Mouse (Mus musculus): ENCODE measurements around the gene Prss42. TPM values are rescaled to one million over a fixed set of nuclear protein-coding genes. Genes with fewer than 3 reads are reported as not detected.

Gene Prss42
- polyA plus RNA-seq, 1 experiment from 2014 or later, result not detected

- ATAC-seq (ENCODE audit: low FRiP score, low read depth), result no peak
- Histone ChIP-seq H3K27me3 (replicated peaks) (no peaks in the 10 kb centered on the region), H3K9me3 (no peaks in the 10 kb centered on the region), H3K4me2 (replicated peaks) (no peak overlapping the region), H3K4me3 (no peak overlapping the region), H3K36me3 (no peaks in the 10 kb centered on the region), H3K27ac (no peak overlapping the region), H3K4me1 (no peaks in the 10 kb centered on the region), H3K9ac (no peak overlapping the region)
- 93% methylated on average over 10 of the region's 10 CpGs for WGBS
Measured at GRCm38 (mm10) chr9:110772336-110772735, 25.6 kb upstream of the Prss42 start.

- Histone ChIP-seq H3K4me3 (no peak overlapping the region), H3K36me3 (no peaks in the 10 kb centered on the region), H3K27ac (no peak overlapping the region), H3K27me3 (replicated peaks) (no peaks in the 10 kb centered on the region), H3K9me3 (no peaks in the 10 kb centered on the region), H3K9ac (no peak overlapping the region), H3K4me2 (replicated peaks) (no peak overlapping the region), H3K4me1 (no peaks in the 10 kb centered on the region)
- WGBS, result 80% methylated on average over 15 of the region's 15 CpGs
- no peak for ATAC-seq (ENCODE audit: low FRiP score, low read depth)
Measured at GRCm38 (mm10) chr9:110774403-110775268, 23.3 kb upstream of the Prss42 start.

GRCm38 (mm10) chr9:110775269-110776022, 22.5 kb upstream of the Prss42 start:
- Histone ChIP-seq H3K4me1 (peaks cover 1% of the 10 kb centered on the region), H3K9ac (no peak overlapping the region), H3K36me3 (no peaks in the 10 kb centered on the region), H3K27me3 (replicated peaks) (peaks cover 2% of the 10 kb centered on the region; the same call in 1 of the 2 replicates), H3K4me3 (no peak overlapping the region), H3K9me3 (no peaks in the 10 kb centered on the region), H3K4me2 (replicated peaks) (no peak overlapping the region), H3K27ac (no peak overlapping the region)
- no peak for ATAC-seq (ENCODE audit: low FRiP score, low read depth)
- 81% methylated on average over 10 of the region's 10 CpGs for WGBS

GRCm38 (mm10) chr9:110778100-110778499, 19.9 kb upstream of the Prss42 start:
- Histone ChIP-seq H3K4me2 (replicated peaks) (no peak overlapping the region), H3K9ac (no peak overlapping the region), H3K36me3 (no peaks in the 10 kb centered on the region), H3K27me3 (replicated peaks) (peaks cover 6% of the 10 kb centered on the region; the same call in 1 of the 2 replicates), H3K4me1 (peaks cover 17% of the 10 kb centered on the region), H3K4me3 (no peak overlapping the region), H3K9me3 (no peaks in the 10 kb centered on the region), H3K27ac (no peak overlapping the region)
- no peak for ATAC-seq (ENCODE audit: low FRiP score, low read depth)
- WGBS, result 94% methylated on average over 1 of the region's 1 CpGs

GRCm38 (mm10) chr9:110778559-110778958, 19.4 kb upstream of the Prss42 start:
- H3K4me2 ChIP-seq (replicated peaks), result no peak overlapping the region
- H3K36me3 ChIP-seq, result no peaks in the 10 kb centered on the region
- WGBS, result 89% methylated on average over 7 of the region's 7 CpGs
- no peak overlapping the region for H3K9ac ChIP-seq
- ATAC-seq (ENCODE audit: low FRiP score, low read depth), result no peak
- peaks cover 18% of the 10 kb centered on the region for H3K4me1 ChIP-seq
- H3K27me3 ChIP-seq (replicated peaks), result peaks cover 6% of the 10 kb centered on the region; the same call in 1 of the 2 replicates
- no peaks in the 10 kb centered on the region for H3K9me3 ChIP-seq
- H3K27ac ChIP-seq, result no peak overlapping the region
- H3K4me3 ChIP-seq, result no peak overlapping the region

- Histone ChIP-seq H3K27ac (no peak overlapping the region), H3K27me3 (replicated peaks) (peaks cover 6% of the 10 kb centered on the region; the same call in 1 of the 2 replicates), H3K4me3 (no peak overlapping the region), H3K36me3 (no peaks in the 10 kb centered on the region), H3K4me1 (peaks cover 19% of the 10 kb centered on the region), H3K9me3 (no peaks in the 10 kb centered on the region), H3K4me2 (replicated peaks) (no peak overlapping the region), H3K9ac (no peak overlapping the region)
- WGBS, result 60% methylated on average over 5 of the region's 5 CpGs
- no peak for ATAC-seq (ENCODE audit: low FRiP score, low read depth)
Measured at GRCm38 (mm10) chr9:110779242-110779913, 18.6 kb upstream of the Prss42 start.

- Histone ChIP-seq H3K4me2 (replicated peaks) (peak overlapping the region; percentile 75), H3K27me3 (replicated peaks) (peaks cover 6% of the 10 kb centered on the region; the same call in 1 of the 2 replicates), H3K9ac (peak overlapping the region; percentile 69), H3K27ac (peak overlapping the region; percentile 53), H3K4me3 (peak overlapping the region; percentile 47), H3K4me1 (peaks cover 19% of the 10 kb centered on the region), H3K9me3 (no peaks in the 10 kb centered on the region), H3K36me3 (no peaks in the 10 kb centered on the region)
- ATAC-seq (ENCODE audit: low FRiP score, low read depth), result peak; percentile 94
- WGBS, result under 1% methylated on average over 43 of the region's 43 CpGs
Measured at GRCm38 (mm10) chr9:110781256-110781721, 16.7 kb upstream of the Prss42 start.

- no peaks in the 10 kb centered on the region for H3K36me3 ChIP-seq
- H3K9me3 ChIP-seq, result no peaks in the 10 kb centered on the region
- peaks cover 6% of the 10 kb centered on the region; the same call in 1 of the 2 replicates for H3K27me3 ChIP-seq (replicated peaks)
- H3K4me1 ChIP-seq, result peaks cover 19% of the 10 kb centered on the region
- peak overlapping the region; percentile 69 for H3K9ac ChIP-seq
- H3K27ac ChIP-seq, result peak overlapping the region; percentile 53
- peak overlapping the region; percentile 47 for H3K4me3 ChIP-seq
- peak; percentile 73 for ATAC-seq (ENCODE audit: low FRiP score, low read depth)
- H3K4me2 ChIP-seq (replicated peaks), result peak overlapping the region; percentile 75
- WGBS, result under 1% methylated on average over 23 of the region's 23 CpGs
Measured at GRCm38 (mm10) chr9:110781731-110782130, 16.2 kb upstream of the Prss42 start.

- WGBS, result 25% methylated on average over 1 of the region's 1 CpGs
- Histone ChIP-seq H3K4me1 (peaks cover 19% of the 10 kb centered on the region), H3K4me2 (replicated peaks) (no peak overlapping the region), H3K4me3 (no peak overlapping the region), H3K36me3 (no peaks in the 10 kb centered on the region), H3K27me3 (replicated peaks) (peaks cover 6% of the 10 kb centered on the region; the same call in 1 of the 2 replicates), H3K9me3 (no peaks in the 10 kb centered on the region), H3K9ac (no peak overlapping the region), H3K27ac (no peak overlapping the region)
- no peak for ATAC-seq (ENCODE audit: low FRiP score, low read depth)
Measured at GRCm38 (mm10) chr9:110783611-110784010, 14.4 kb upstream of the Prss42 start.

- H3K4me3 ChIP-seq, result no peak overlapping the region
- H3K36me3 ChIP-seq, result no peaks in the 10 kb centered on the region
- H3K27ac ChIP-seq, result no peak overlapping the region
- no peaks in the 10 kb centered on the region for H3K9me3 ChIP-seq
- ATAC-seq (ENCODE audit: low FRiP score, low read depth), result no peak
- H3K4me2 ChIP-seq (replicated peaks), result no peak overlapping the region
- H3K27me3 ChIP-seq (replicated peaks), result no peaks in the 10 kb centered on the region
- peaks cover 2% of the 10 kb centered on the region; the same call in 1 of the 2 replicates for H3K4me1 ChIP-seq
- H3K9ac ChIP-seq, result no peak overlapping the region
- 86% methylated on average over 3 of the region's 3 CpGs for WGBS
Measured at GRCm38 (mm10) chr9:110788169-110788568, 9.8 kb upstream of the Prss42 start.

GRCm38 (mm10) chr9:110790462-110790861, 7.5 kb upstream of the Prss42 start:
- 71% methylated on average over 4 of the region's 4 CpGs for WGBS
- H3K36me3 ChIP-seq, result no peaks in the 10 kb centered on the region
- H3K4me1 ChIP-seq, result no peaks in the 10 kb centered on the region
- no peaks in the 10 kb centered on the region for H3K9me3 ChIP-seq
- no peak overlapping the region for H3K4me2 ChIP-seq (replicated peaks)
- ATAC-seq (ENCODE audit: low FRiP score, low read depth), result no peak
- H3K27me3 ChIP-seq (replicated peaks), result no peaks in the 10 kb centered on the region
- no peak overlapping the region for H3K4me3 ChIP-seq
- no peak overlapping the region for H3K9ac ChIP-seq
- no peak overlapping the region for H3K27ac ChIP-seq

- Histone ChIP-seq H3K36me3 (no peaks in the 10 kb centered on the region), H3K9me3 (no peaks in the 10 kb centered on the region), H3K9ac (no peak overlapping the region), H3K4me3 (no peak overlapping the region), H3K4me2 (replicated peaks) (no peak overlapping the region), H3K27ac (no peak overlapping the region), H3K27me3 (replicated peaks) (no peaks in the 10 kb centered on the region), H3K4me1 (no peaks in the 10 kb centered on the region)
- no peak for ATAC-seq (ENCODE audit: low FRiP score, low read depth)
- 88% methylated on average over 10 of the region's 10 CpGs for WGBS
Measured at GRCm38 (mm10) chr9:110797013-110797412, 953 bp upstream of the Prss42 start.
